Mouse (Mus musculus): ENCODE measurements around the gene Lrrc1.

Gene Lrrc1

DNA sequence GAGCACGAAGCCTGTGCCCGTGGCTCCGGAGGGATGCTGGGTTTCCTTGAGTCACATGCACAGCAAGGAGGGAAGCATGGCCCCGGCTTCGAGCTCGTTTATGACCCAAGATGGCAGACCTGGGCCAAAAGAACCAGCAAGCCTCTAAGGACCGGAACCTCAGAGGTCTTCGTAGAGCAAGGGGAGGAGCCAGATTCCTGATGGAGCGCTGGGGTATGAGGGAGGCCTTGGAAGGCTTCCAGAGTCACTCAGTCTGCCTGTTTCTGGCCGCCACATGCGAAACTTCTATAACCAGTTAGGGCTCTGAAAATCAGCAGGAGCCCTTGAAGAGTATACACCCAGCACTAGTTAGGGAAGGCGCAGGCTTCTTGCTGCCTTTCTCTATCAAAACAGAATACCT, 159.1 kb downstream of the Lrrc1 start:
- DNase-seq (ENCODE audit: low spot score in 2 of 2) = no peak

GRCm38 (mm10) chr9:77384651-77385050, 160.0 kb downstream of the Lrrc1 start:
- no peak for DNase-seq (ENCODE audit: low spot score in 2 of 2)

DNA sequence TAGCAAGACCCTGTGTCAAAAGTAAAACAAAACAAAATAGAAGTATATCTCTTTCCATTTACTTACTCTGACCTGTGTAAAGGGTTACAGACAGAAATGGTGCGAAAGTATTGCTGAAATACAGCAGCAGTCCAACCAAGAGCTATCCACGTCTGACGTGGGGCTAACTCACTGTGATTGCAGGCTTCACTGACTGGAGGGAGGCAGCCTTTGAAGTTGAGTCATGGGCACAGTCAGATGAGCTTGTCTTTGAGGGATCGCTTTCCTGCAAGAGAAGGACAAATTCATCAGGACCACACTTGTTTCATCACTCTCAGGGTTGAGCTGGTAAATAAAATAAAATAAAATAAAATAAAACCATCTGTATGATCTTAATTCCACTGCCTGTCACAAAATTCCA, 160.7 kb downstream of the Lrrc1 start:
- DNase-seq (ENCODE audit: low spot score in 2 of 2) = no peak

DNA sequence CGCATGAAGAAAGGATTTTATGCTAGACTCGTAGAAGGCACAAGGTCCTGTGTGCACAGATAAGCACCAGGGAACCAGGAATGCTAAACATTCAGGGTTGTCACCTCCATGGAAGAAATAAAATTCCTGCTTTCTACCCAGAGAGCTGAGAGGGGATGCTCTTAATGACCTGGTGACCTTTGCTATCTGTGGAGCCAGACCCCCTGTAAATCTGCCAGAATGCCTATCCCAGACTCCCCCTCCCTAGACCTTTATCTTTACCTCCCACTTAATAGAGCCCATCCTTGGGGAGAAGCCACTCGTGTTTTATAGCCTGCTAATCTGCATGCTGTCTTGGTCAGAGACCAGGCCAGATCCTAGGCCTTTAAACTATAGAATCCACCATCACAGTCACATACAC, 162.2 kb downstream of the Lrrc1 start:
- DNase-seq (ENCODE audit: low spot score in 2 of 2) = no peak

GRCm38 (mm10) chr9:77381565-77381964, 163.1 kb downstream of the Lrrc1 start:
- DNase-seq (ENCODE audit: low spot score in 2 of 2) = peak in 1 of 2 experiments; percentile 22
